Mouse (Mus musculus) lung, postnatal 25 days (tissue): ENCODE results near the gene St6galnac3.
A peak's percentile ranks its signal among the peaks of the same experiment; 100 is the strongest.

ENCODE experiments used
- DNase-seq: peaks from one replicate; pipeline ENCODE4 v3.0.0; 2022; ENCODE audit warnings: low spot score

St6galnac3 gene

GRCm38 (mm10) chr3:153344979-153345378, 380.0 kb downstream of the St6galnac3 start:
- no peak for DNase-seq

DNA sequence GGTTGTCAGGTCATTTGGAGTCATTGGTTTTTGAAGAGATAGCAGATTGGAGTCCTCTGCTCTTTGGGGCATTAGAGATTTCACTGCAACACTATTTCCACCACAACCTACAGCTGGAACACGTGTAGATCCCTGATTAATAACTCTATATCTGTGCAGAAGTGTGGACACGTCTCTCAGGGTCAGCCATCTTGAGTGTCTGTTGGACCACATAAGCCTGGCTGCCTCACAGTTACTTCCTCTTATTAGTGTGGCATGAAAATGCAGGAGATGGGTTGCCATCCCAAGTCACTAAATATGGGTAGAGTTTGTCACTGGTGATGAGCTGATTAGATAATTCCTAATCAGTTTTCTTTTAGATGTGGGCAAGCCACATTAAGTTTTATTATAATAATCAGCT, 385.0 kb downstream of the St6galnac3 start:
- DNase-seq, result no peak

GRCm38 (mm10) chr3:153339091-153339490, 385.9 kb downstream of the St6galnac3 start:
- DNase-seq, result no peak

GRCm38 (mm10) chr3:153337779-153338178, 387.2 kb downstream of the St6galnac3 start:
- DNase-seq, result no peak

DNA sequence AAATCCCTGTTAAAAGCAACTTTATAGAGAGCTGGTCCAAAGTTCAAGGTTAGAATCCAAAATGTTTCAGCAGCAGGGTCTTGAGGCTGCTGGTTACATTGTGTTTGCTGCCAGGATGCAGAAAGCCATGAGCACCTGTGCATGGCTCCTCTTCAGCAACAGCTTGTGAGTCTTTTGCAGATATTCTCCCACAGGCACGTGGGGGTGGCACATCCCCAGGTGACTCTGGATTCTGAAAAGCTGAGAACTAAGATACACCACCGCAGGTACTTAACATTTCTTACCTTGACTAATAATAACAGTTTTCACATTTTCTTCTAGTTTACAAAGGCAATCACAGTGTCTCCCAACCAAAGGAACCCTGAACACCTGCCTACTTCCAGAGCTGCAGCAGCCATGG, 387.8 kb downstream of the St6galnac3 start:
- no peak for DNase-seq

DNA sequence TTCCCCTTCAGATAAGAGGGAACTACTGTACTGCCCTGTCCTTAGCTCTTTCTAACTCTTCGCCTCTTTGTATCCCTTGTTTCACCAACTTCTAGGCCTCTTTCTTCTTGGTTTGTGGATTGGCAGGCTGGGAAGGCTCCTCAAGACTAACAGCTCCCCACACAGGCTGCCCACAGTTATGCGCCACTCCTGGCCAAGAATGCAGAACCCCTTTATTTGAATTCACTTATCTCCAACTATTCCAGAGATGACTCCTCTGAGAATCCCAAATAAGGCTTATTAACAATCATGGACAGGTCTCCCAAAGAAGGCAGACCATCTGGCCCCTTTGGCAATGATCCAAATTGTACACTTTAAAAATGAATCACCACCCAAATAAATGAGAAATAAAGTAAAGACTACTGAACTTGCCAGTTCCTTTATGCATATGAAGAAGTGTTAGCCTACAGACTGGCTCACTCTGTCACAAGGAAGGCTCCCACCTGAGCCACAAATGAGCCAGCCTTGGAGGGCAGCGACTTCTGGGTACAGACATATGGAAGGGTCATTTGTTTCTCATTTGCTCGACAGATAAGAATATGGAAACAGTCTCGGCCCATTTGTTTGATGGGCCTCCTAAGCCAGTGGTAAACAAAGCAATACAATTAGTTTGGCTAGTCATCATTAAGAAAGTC, 390.7 kb downstream of the St6galnac3 start:
- DNase-seq, result no peak

- no peak for DNase-seq
These were observed 400.7 kb downstream of the St6galnac3 start for GRCm38 (mm10) chr3:153324307-153324706.

- DNase-seq, result no peak
These were observed 401.5 kb downstream of the St6galnac3 start for GRCm38 (mm10) chr3:153323446-153323845.

DNA sequence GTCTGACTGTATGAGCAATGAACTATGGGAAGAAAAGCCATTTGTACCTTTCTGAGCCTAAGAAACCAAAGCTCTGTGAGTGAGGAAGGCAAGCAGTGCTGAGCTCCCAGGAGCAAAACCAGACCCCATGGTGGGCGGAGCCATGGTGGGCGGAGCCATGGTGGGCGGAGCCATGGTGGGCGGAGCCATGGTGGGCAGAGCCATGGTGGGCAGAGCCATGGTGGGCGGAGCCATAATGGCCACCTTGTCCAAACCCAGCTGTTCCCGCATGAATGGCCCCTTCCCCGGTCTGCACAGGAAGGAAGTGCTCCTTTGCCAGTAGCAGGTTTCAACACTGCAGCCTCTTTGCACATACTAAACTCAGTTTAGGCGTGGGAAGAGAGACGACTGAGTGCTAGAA, 411.4 kb downstream of the St6galnac3 start:
- no peak for DNase-seq

DNA sequence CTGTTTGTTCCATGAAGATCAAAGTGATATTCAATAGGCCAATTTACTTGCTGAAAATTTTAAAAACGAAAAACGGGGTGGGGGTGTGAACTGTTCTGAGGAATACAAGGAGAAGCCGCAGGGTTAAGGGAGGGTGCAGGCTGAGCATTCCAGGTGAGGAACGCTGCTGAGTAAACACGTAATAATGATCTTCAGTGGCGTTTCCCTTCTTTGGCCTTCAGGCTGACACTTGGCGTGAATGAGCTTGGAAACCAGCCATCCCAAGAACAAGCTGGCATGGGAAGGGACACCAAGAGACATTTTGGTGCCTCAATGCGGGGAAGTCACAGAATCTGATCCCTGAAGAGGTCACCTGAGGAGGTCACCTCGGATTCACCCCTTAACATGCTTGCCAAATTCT, 411.8 kb downstream of the St6galnac3 start:
- DNase-seq, result no peak

DNA sequence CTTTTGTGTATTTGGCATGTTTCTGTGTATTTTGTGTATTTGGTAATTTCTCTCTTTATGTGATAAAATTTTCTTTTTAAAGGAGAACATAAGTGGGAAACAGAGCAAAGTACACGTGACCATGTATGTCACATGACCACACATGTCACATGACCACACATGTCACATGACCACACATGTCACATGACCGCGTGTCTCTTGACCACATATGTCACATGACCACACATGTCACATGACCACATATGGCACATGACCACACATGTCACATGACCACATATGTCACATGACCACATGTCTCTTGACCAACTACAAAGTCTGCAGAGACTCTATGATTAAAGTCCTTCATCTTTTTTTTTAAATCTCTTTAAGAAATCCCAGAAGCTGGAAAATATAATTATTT, 413.0 kb downstream of the St6galnac3 start:
- no peak for DNase-seq

GRCm38 (mm10) chr3:153308379-153308778, 416.6 kb downstream of the St6galnac3 start:
- no peak for DNase-seq

- DNase-seq, result no peak
These were observed 419.8 kb downstream of the St6galnac3 start for GRCm38 (mm10) chr3:153305153-153305552.

- DNase-seq, result no peak
These were observed 422.6 kb downstream of the St6galnac3 start for GRCm38 (mm10) chr3:153302376-153302775.

GRCm38 (mm10) chr3:153296375-153297068, 428.5 kb downstream of the St6galnac3 start:
- peak; percentile 14 for DNase-seq

GRCm38 (mm10) chr3:153292853-153293252, 432.1 kb downstream of the St6galnac3 start:
- peak; percentile 26 for DNase-seq

DNA sequence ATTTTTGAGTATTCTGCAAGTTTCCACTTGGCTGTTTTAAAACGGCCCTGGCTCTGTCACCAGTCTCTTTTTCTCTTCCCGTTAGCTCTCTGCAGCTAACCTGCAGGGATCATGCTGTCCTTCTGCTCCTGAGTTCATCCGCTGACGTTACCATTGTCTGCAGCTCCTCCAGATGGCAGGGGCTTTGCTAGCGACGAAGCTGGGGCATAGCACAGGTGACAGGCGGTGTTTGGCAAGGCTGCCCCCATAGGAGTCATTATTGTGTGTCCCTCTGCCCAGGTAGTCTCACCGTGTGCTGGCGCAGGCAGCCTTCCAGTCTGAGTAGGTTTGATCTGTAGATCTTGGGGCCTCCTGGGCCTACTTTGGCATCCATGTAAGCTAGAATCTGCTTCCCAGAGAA, 432.6 kb downstream of the St6galnac3 start:
- DNase-seq, result no peak

GRCm38 (mm10) chr3:153291406-153292045, 433.4 kb downstream of the St6galnac3 start:
- DNase-seq, result no peak

- DNase-seq, result no peak
These were observed 435.0 kb downstream of the St6galnac3 start for GRCm38 (mm10) chr3:153289971-153290370.

DNA sequence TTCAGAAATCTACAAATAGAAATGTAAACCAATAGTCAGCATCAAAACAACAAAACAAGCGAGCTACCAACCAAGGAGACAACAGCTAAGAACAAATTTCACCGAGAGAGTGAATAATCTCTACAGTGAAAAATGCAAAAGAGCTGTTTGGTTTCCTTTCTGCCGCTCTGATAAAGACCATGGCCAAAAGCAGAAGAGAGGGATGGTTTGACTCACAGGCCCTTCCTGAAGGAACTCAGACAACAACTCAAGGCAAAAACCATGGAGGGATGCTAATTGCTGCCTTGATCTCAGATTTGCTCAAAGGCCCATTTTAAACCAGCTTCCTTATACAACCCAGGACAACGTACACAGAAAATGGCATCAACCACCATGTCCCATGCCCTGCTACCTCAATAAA, 437.4 kb downstream of the St6galnac3 start:
- no peak for DNase-seq

DNA sequence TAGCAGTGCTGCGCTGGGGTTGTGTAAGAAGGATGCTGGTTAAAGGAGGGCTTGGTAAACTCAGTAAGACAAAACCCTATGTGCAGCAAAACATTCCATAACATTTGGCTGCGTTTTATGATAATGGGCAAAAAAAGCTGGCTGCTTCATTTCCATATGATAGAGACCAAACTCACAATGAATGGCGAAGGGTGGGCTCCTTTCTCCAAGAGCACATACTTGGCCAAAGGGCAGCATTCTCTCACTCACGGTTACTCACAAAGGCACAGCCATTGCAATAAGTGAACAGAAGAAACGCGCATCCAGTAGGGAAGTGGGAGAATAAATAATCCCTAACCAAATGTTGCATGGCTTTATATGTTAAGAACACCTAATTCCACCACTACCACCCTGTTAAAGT, 437.9 kb downstream of the St6galnac3 start:
- no peak for DNase-seq

- DNase-seq, result no peak
These were observed 442.7 kb downstream of the St6galnac3 start for GRCm38 (mm10) chr3:153282123-153282765.

DNA sequence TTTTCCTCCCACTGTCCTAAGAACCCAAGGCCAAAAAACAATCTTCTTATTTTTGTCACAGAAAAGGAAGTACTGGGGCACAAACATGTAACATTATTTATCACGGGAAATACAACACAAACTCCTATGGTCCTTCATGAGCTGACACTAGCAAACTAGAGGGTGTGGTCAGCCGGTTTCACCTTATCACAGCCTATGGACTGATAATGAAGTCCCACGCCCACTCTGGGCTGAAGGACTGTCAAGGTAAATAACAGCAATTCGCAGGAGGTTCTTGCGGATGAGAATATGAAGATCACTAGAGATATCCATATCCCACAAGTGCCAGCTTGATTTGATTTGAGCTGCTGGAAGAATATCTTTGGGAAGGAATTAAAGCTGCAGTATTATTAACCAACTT, 446.7 kb downstream of the St6galnac3 start:
- no peak for DNase-seq
